Mouse (Mus musculus): ENCODE measurements around the gene C130073F10Rik.
"Not testable (repeated sequence)": the region's sequence is repeated elsewhere in the genome, so short reads cannot be mapped to it uniquely, and the experiment has no call there.

Gene C130073F10Rik

DNA sequence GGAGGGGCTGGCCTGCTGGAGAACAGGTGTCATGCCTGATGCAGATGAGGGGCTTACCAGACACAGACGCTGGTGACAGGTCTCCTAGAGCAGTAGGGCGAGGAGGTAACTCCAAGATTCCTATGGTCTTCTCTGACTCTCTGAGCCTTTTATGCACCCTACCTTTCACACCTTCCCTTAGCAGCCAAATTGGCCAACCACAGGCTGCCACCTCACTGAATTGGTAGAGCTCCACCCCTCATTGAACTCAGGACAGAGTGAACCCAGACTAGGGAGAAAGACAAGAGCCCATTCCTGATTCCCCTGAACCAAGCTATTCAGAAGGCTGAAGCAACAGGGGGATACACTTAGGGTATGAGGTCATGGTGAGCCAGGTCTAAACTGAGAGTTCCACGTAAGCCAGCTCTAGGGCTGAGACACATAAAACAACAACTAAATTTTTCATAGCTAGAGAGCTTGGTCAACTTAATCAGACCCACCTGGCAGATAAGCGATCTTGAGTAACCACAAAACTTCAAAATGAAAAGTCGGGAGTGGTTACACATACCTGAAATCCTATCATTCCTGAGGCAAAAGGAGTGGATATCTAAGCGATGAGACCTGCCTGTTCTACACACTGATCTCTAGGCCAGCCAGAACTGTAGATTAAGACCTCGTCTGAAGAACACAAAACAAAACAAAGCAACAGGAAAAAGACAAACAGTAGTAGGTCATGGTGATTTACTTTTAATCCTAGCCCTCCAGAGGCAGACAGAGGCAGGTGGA is at the start of gene C130073F10Rik:
Gene C130073F10Rik, minus strand, starts transcription at position 134 of the 765 bp plus-strand sequence.
- no peak for DNase-seq (ENCODE audit: low spot score)

- DNase-seq (ENCODE audit: low spot score) = not testable (repeated sequence)
Measured at GRCm38 (mm10) chr4:101940107-101940506, 46.5 kb upstream of the C130073F10Rik start, which contains the start of gene Gm12794. Gm12794 (plus strand) TSS chr4:101940407.

- DNase-seq (ENCODE audit: low spot score) = not testable (repeated sequence)
Measured at GRCm38 (mm10) chr4:101908821-101909220, 15.2 kb upstream of the C130073F10Rik start, which contains the start of gene Gm12800. Gm12800 (plus strand) TSS chr4:101909121.

GRCm38 (mm10) chr4:101889377-101889776 is 4.2 kb downstream of the C130073F10Rik start:
- DNase-seq (ENCODE audit: low spot score) = no peak

GRCm38 (mm10) chr4:101883641-101884040 is 9.9 kb downstream of the C130073F10Rik start:
- no peak for DNase-seq (ENCODE audit: low spot score)

- DNase-seq (ENCODE audit: low spot score) = not testable (repeated sequence)
Measured at GRCm38 (mm10) chr4:101875687-101876086, 17.9 kb downstream of the C130073F10Rik start.

GRCm38 (mm10) chr4:101872031-101872430 is 21.6 kb downstream of the C130073F10Rik start:
- DNase-seq (ENCODE audit: low spot score) = not testable (repeated sequence)

DNA sequence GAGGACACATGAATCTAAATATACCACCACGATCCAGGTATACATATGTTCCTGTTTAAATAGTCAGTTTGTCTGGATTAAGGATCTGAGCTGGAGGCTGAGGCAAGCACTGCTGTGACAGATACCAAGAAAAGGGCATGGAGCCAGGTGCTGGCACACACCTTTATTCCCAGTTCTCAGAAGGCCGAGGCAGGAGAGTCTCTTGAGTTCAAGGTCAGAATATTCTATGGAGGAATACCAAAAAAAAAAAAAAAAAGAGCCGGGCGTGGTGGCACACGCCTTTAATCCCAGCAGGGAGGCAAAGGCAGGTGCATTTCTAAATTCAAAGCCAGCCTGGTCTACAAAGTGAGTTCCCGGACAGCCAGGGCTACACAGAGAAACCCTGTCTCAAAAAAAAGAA is 31.3 kb downstream of the C130073F10Rik start:
- DNase-seq (ENCODE audit: low spot score) = no peak

GRCm38 (mm10) chr4:101860873-101861272 is 32.7 kb downstream of the C130073F10Rik start:
- DNase-seq (ENCODE audit: low spot score) = peak; percentile 9

GRCm38 (mm10) chr4:101850908-101851307 is 42.7 kb downstream of the C130073F10Rik start:
- no peak for DNase-seq (ENCODE audit: low spot score)

- DNase-seq (ENCODE audit: low spot score) = not testable (repeated sequence)
Measured at GRCm38 (mm10) chr4:101843923-101844322, 49.7 kb downstream of the C130073F10Rik start, which contains the start of gene B020004J07Rik. B020004J07Rik (minus strand) TSS chr4:101844023.

Data from c-Kit-positive CD71-positive TER-119-positive erythroid progenitor cells, embryonic 14.5 days (primary cell).